Mouse (Mus musculus) limb, embryonic 12.5 days (tissue): Measurements from ENCODE around the gene Pde4c. TPM values are rescaled to one million over a fixed set of nuclear protein-coding genes. Genes with fewer than 3 reads are reported as not detected.

Experiments
- ATAC-seq: fragments of 200-750 bp; cut with Nextera tagmentation; 2 replicates; pipeline ENCODE4 v1.8.0; 2017; ENCODE audit warnings: low read depth, moderate TSS enrichment; ENCODE audit not compliant: insufficient number of reproducible peaks, insufficient read depth, low FRiP score, low TSS enrichment
- H3K27ac ChIP-seq: fragments of 300-500 bp; sonication (generic); 2 replicates; pipeline ENCODE4 v1.5.1; 2016; ENCODE audit warnings: mild to moderate bottlenecking, moderate library complexity
- H3K27me3 ChIP-seq: fragments of 300-500 bp; sonication (generic); 2 replicates; pipeline ENCODE4 v1.6.1; 2016; ENCODE audit warnings: mild to moderate bottlenecking, moderate library complexity
- H3K36me3 ChIP-seq: fragments of 300-500 bp; sonication (generic); 2 replicates; pipeline ENCODE4 v1.6.1; 2016; ENCODE audit warnings: mild to moderate bottlenecking, moderate library complexity
- H3K4me1 ChIP-seq: fragments of 300-500 bp; sonication (generic); replicated peaks from 2 replicates; pipeline ENCODE4 v1.6.1; 2016
- H3K4me2 ChIP-seq: fragments of 300-500 bp; sonication (generic); 2 replicates; pipeline ENCODE4 v1.6.1; 2016; ENCODE audit warnings: mild to moderate bottlenecking, moderate library complexity
- H3K4me3 ChIP-seq: fragments of 300-500 bp; sonication (generic); replicated peaks from 2 replicates; pipeline ENCODE4 v1.5.1; 2016; ENCODE audit warnings: mild to moderate bottlenecking
- H3K9ac ChIP-seq: fragments of 300-500 bp; sonication (generic); replicated peaks from 2 replicates; pipeline ENCODE4 v1.6.1; 2016; ENCODE audit warnings: mild to moderate bottlenecking, moderate library complexity
- H3K9me3 ChIP-seq: fragments of 300-500 bp; sonication (generic); 2 replicates; pipeline ENCODE4 v1.6.1; 2016; ENCODE audit warnings: mild to moderate bottlenecking, moderate library complexity
- WGBS: fragments of 180-500 bp; shearing (Covaris S2); methylation state at CpG from one replicate; pipeline ENCODE4 v1.1.7; 2016; 5-methylcytosine and 5-hydroxymethylcytosine counted together
- polyA plus RNA-seq: library from polyadenylated mRNA; unstranded; fragments of >200 nt; fragmentation: Nextera tagmentation; extraction: Ambion mirVana; gene quantifications from 2 replicates; pipeline ENCODE4 v1.2.1, GENCODE M21; 2016

Gene Pde4c
- polyA plus RNA-seq, 1 experiment from 2014 or later = 0.33 TPM

DNA sequence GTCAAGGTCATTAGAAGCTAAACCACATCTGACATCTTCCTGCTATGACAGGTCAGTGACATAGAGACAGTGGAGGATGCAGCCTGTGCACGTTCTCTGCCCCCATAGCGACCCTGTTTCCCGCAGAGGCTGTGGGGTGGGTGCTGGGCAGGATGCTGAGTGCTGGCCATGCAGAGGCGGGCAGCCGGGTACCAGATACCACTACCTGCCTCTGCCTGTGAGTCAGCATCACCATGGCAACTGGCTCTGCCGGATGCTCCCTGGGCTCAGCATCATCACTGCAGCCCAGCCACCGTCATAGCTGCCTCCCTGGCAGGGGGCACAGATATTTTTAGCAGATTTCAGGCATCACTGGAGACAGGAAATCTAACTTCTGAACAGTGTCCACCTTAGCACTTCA lies 39.2 kb upstream of the Pde4c start:
- Histone ChIP-seq H3K4me2 (no peak overlapping the region), H3K9ac (no peak overlapping the region), H3K4me3 (no peak overlapping the region), H3K36me3 (peaks cover 10% of the 10 kb centered on the region), H3K27me3 (no peaks in the 10 kb centered on the region; the same call in 1 of the 2 replicates), H3K27ac (no peak overlapping the region), H3K4me1 (peaks cover 8% of the 10 kb centered on the region), H3K9me3 (no peaks in the 10 kb centered on the region)
- no peak for ATAC-seq
- WGBS = 52% methylated on average over 7 of the region's 7 CpGs

DNA sequence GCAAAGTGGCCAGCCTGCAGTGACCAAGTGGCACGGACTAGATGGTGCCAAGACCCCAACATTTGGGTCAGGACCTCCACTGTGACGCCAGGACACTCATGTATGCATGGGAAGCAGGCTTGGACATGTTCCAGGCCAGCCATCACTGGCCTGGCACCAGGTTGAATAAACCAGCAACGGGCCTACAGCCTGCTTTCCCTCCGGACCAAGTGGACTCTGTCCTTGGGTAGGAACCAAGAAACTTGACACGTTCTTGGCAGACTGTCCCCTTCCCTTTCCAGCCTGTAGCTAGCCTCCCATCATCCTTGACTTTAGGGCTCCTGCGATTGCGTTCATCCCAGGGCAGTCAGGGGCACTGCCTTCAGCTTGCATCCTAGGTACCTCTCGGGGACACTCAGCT lies 35.9 kb upstream of the Pde4c start:
- Histone ChIP-seq H3K27me3 (no peaks in the 10 kb centered on the region; the same call in 1 of the 2 replicates), H3K36me3 (no peaks in the 10 kb centered on the region), H3K4me2 (no peak overlapping the region), H3K9me3 (no peaks in the 10 kb centered on the region), H3K4me3 (no peak overlapping the region; the same call in 1 of the 2 replicates), H3K4me1 (peaks cover 24% of the 10 kb centered on the region), H3K27ac (no peak overlapping the region), H3K9ac (no peak overlapping the region)
- 85% methylated on average over 8 of the region's 8 CpGs for WGBS
- ATAC-seq = no peak

DNA sequence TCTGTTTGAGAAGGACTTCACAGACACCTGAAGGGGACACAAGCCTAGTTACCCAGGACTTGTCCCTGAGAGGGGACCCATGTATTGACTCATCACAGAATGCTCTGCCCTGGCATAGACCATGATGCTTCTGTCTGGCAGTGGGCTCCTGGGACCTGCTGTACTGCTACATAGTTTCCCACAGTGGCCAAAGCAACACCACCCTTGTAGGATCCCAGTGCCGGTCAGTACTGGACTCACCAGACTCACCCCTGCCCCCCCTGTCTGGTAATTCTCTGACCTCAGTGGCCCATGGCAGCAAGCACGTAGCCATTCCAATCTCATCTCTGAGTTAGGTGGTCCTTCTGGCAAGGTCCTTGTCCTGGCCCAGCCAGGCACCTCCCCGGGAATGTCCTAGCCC lies 35.4 kb upstream of the Pde4c start:
- H3K36me3 ChIP-seq = no peaks in the 10 kb centered on the region
- H3K27me3 ChIP-seq = no peaks in the 10 kb centered on the region; the same call in 1 of the 2 replicates
- ATAC-seq = no peak
- 92% methylated on average over 3 of the region's 3 CpGs for WGBS
- H3K4me1 ChIP-seq = peaks cover 22% of the 10 kb centered on the region
- no peak overlapping the region for H3K9ac ChIP-seq
- H3K4me2 ChIP-seq = no peak overlapping the region
- H3K27ac ChIP-seq = no peak overlapping the region
- no peaks in the 10 kb centered on the region for H3K9me3 ChIP-seq
- H3K4me3 ChIP-seq = no peak overlapping the region

DNA sequence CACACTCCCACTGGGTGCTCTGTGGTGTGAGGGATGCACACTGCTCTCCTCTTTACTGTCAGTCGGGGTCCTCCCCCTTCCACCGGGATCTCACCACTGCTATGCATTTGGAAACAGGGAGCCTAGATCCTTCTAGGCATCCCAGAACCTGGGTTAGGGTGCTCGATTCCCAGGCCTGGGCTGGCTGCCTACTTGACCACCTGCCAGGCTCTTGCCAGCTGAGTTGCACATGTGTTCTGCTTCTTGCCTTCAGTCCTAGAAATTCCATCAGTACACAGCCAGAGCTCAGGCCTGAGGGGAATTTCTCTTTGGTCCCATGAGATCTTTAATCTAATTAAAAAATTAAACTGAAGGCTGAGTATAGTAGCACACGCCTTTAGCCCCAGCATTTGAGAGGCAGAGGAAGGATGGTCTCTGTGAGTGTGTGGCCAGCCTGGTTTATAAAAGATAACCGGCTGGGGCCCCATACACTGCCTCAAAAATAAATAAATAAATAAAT lies 33.6 kb upstream of the Pde4c start:
- Histone ChIP-seq H3K9me3 (no peaks in the 10 kb centered on the region), H3K9ac (no peak overlapping the region), H3K36me3 (no peaks in the 10 kb centered on the region), H3K4me1 (peaks cover 32% of the 10 kb centered on the region), H3K4me3 (no peak overlapping the region), H3K27me3 (no peaks in the 10 kb centered on the region), H3K4me2 (no peak overlapping the region), H3K27ac (peak overlapping the region; percentile 59)
- ATAC-seq = no peak
- 78% methylated on average over 5 of the region's 5 CpGs for WGBS

DNA sequence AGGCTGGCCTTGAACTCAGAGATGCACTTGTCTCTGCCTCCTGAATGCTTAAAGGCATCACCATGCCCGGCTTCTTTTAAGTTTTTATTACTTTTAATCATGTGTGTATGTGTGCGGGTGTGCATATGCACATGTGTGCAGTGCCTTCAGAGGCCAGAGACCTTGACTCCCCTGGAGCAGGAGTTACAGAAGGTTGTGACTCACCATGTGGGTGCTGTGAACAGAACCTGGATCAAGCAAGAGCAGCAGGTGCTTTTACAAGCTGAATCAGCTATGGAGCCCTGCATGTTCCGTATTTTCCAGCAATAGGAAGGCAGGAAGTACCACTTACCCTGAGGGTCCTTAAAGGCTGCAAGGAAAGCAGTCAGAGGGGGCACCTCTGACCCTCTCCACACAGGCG lies 32.3 kb upstream of the Pde4c start:
- peak overlapping the region; percentile 55 for H3K4me2 ChIP-seq
- H3K9ac ChIP-seq = peak overlapping the region; percentile 63
- peak overlapping the region; percentile 31 for H3K4me3 ChIP-seq
- no peak; the same call in 1 of the 2 replicates for ATAC-seq
- peaks cover 45% of the 10 kb centered on the region for H3K4me1 ChIP-seq
- H3K27ac ChIP-seq = peak overlapping the region; percentile 95
- whole genome bisulfite sequencing = 48% methylated on average over 4 of the region's 4 CpGs
- H3K36me3 ChIP-seq = no peaks in the 10 kb centered on the region
- no peaks in the 10 kb centered on the region for H3K9me3 ChIP-seq
- no peaks in the 10 kb centered on the region for H3K27me3 ChIP-seq

DNA sequence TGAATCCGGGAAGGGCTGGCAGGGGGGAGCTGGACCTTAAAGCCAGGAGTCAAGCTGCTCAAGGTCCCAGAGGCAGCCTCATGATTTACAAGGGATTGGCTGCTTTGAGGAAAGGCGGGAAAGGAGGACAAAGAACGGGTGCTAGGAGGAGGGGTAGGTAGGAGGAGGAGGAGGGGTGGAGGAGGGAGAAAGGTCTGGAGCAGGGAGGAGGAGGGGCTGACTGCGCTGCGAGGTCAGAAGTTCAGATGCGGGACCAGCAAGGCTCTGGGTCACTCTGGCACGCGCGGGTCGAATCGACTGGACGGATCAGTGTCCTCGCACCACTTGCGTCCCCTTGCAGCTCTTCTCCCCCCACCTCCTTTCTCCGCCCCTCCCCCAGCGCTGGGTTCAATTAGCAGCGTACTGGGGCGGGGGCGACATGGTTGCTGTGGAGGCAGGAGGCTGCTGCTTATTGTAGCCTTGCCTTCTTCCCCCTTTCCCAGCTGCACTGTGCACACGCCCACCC lies 31.7 kb upstream of the Pde4c start:
- Histone ChIP-seq H3K4me3 (peak overlapping the region; percentile 31), H3K9me3 (no peaks in the 10 kb centered on the region), H3K9ac (peak overlapping the region; percentile 63), H3K4me1 (peaks cover 50% of the 10 kb centered on the region), H3K27me3 (no peaks in the 10 kb centered on the region), H3K36me3 (no peaks in the 10 kb centered on the region), H3K4me2 (peak overlapping the region; percentile 55), H3K27ac (peak overlapping the region; percentile 95)
- under 1% methylated on average over 20 of the region's 20 CpGs for WGBS
- peak; percentile 45 for ATAC-seq

DNA sequence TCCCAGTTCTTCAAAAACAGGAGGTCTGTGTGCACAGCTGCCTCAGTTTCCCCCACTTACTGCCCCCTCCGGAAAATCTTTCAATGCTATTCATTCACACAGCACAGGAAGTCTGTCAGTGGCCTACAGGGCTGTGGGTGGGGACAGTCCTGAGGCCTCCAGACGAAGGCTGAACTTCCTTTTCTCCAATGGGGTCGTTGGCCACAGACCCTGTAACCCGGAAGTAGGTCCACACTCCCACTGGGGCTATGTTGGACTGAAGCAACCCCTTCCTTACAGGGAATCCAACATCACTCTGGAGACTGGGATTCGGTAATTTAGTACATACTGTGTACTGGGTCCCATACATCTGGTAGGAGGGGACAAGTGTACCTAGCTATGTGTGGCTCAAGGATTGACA lies 29.9 kb upstream of the Pde4c start:
- no peak for ATAC-seq
- Histone ChIP-seq H3K27ac (peak overlapping the region; percentile 29; the same call in 1 of the 2 replicates), H3K27me3 (no peaks in the 10 kb centered on the region), H3K36me3 (no peaks in the 10 kb centered on the region), H3K9ac (no peak overlapping the region), H3K4me3 (no peak overlapping the region), H3K9me3 (no peaks in the 10 kb centered on the region), H3K4me1 (peaks cover 65% of the 10 kb centered on the region), H3K4me2 (no peak overlapping the region)
- 74% methylated on average over 5 of the region's 5 CpGs for WGBS

DNA sequence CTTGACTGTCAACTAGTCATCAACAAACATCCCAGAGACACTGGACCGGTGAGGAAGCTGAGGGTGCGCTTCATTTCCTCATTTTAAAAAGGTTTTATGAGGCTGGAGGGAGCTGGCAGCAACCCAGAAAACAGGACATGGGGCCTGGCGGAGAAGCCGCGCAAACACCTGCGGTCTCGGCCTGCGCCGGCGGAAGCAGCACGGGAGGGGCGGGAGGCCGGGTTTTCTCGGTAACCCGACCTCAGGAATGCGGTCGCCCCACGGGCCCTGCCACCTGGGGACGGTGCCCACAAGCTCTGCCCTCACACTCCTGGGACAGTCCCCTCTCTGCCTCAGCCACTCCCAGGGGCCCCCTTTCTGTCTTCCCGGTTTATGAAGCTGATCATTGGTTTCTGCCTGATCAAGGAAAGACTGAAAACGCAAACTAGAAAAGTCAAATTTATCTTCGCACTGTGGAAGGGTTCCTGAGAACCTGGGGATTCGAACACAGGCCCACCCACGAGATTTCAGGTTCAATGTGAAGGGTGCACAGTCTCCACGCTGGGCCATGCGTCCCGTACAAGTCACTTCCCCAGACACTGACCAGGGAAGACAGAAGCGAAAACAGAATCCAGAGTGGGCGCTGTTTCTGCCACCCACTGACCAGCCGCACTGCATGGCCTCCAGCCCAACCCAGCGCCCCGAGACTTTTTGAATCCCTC lies 28.1 kb upstream of the Pde4c start:
- 22% methylated on average over 32 of the region's 32 CpGs for WGBS
- Histone ChIP-seq H3K27me3 (no peaks in the 10 kb centered on the region), H3K4me1 (peaks cover 59% of the 10 kb centered on the region), H3K4me3 (0 out of 2 replicates have a peak overlapping the region, but pooled peaks have one; percentile 2), H3K36me3 (no peaks in the 10 kb centered on the region), H3K27ac (peak overlapping the region; percentile 99), H3K4me2 (peak overlapping the region; percentile 72), H3K9ac (peak overlapping the region; percentile 27), H3K9me3 (no peaks in the 10 kb centered on the region)
- ATAC-seq = no peak

DNA sequence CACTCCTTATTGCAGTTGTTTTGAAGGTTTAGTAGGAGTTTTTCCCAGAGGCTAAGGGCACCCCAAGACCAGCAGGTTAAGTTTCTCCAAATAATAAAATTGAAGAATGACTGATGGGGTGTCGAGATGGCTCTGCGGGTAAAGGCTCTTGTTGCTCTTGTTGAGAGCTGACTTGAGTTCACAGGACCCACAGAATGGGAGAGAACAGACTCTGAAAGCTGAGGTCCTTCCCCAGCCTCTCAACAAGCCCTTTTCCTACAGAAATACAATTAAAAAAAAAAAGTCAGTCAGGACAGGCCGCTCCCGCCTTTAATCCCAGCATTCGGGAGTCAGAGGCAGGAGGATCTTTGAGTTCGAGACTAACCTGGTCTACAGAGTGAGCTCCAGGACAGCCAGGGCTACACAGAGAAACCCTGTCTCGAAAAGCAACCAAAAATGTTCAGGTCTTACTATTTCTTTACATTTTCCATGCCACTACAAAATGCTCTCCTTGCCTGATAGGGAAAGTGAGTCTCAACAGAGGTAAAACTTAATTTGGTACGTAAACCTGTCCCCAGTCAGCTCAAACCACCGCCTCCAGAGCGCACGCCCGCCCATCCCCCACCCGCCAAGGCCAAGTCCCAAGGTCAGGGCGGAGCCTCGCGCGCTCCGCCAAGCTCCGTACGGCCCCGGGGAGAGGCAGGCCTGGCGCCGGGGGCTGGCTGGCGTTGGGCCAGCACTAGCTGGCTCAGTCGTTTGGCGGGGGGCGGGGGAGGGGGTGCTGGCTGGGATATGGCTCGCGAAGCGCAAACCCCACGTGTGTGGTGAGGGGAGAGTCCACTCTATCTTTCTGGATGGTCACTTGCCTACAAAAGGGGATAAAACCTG lies 27.3 kb upstream of the Pde4c start:
- ATAC-seq = no peak
- 4% methylated on average over 31 of the region's 31 CpGs for WGBS
- Histone ChIP-seq H3K9ac (peak overlapping the region; percentile 32), H3K27ac (peak overlapping the region; percentile 99), H3K4me3 (peak overlapping the region; percentile 25), H3K36me3 (no peaks in the 10 kb centered on the region), H3K27me3 (no peaks in the 10 kb centered on the region), H3K9me3 (no peaks in the 10 kb centered on the region), H3K4me2 (peak overlapping the region; percentile 72), H3K4me1 (peaks cover 60% of the 10 kb centered on the region)

DNA sequence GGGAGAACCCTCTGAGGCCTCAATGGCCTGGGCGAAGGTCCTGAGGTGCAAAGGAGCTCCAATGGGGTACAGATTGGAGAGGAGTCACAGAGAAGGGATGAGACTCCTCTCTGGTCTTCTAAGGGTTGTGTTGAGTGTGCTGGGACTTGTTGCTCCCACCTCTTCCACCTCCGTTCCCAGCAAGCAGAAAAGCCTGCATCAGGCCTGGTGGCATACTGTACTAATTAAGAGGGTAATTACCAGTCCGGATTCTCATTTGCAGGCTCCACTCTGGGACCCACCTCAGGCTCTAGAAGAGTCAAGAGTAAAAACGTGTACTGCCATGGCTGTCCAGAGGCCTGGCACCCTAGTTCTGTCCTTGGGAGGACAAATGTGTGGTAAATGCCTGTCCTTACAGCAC lies 26.6 kb upstream of the Pde4c start:
- no peaks in the 10 kb centered on the region for H3K27me3 ChIP-seq
- no peak for ATAC-seq
- 19% methylated on average over 4 of the region's 4 CpGs for WGBS
- H3K4me3 ChIP-seq = peak overlapping the region; percentile 25
- H3K4me2 ChIP-seq = peak overlapping the region; percentile 72
- H3K36me3 ChIP-seq = peaks cover under 1% of the 10 kb centered on the region; the same call in 1 of the 2 replicates
- peak overlapping the region; percentile 99 for H3K27ac ChIP-seq
- peaks cover 60% of the 10 kb centered on the region for H3K4me1 ChIP-seq
- peak overlapping the region; percentile 32; the same call in 1 of the 2 replicates for H3K9ac ChIP-seq
- no peaks in the 10 kb centered on the region for H3K9me3 ChIP-seq
